31 mouse cellular contexts compared by ENCODE assay signal in the genomic region with DNA sequence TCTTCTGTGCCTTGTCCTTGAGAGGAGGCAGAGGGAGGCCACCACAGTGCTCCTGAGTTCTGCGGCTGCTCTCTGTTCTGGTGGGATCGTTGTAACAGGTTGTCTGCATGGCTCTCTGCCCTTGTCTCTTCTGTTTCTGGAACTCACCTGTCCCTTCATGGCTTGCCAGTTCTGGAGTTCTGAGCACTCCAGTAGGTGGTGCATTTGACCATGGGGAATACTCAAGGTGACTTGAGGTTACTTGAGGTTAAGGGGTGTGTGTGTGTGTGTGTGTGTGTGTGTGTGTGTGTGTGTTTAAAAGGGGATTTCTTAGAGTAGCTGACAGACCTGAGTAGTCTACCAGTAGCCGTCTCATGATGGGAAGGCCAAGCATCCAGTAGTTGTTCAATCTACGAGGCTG. TPM values are rescaled to one million over a fixed set of nuclear protein-coding genes. Genes with fewer than 3 reads are reported as not detected.
"Had no signal": no experiment of that assay in that cellular context is flagged by ENCODE, and none has a peak within 500 bp of the region (broad histone marks: within the 10 kb centered on the region; RNA-seq: fewer than 3 reads in every experiment).

No protein-coding gene starts in this region.

- H3K4me1 ChIP-seq: limb, embryonic 10.5 days; limb, embryonic 12.5 days; limb, embryonic 13.5 days; limb, embryonic 15.5 days; lung, embryonic 15.5 days; midbrain, embryonic 10.5 days; midbrain, embryonic 12.5 days; midbrain, embryonic 13.5 days; midbrain, embryonic 15.5 days had no signal

- H3K27me3 ChIP-seq: limb, embryonic 12.5 days; limb, embryonic 13.5 days; limb, embryonic 15.5 days; liver, embryonic 12.5 days; liver, embryonic 13.5 days; lung, embryonic 15.5 days; midbrain, embryonic 12.5 days; midbrain, embryonic 13.5 days; midbrain, embryonic 15.5 days had no signal

- H3K27ac ChIP-seq: left cerebral cortex, adult 2 months; limb, embryonic 10.5 days; limb, embryonic 12.5 days; limb, embryonic 13.5 days; limb, embryonic 15.5 days; liver, embryonic 12.5 days; liver, embryonic 13.5 days; liver, embryonic 14.5 days; liver, embryonic 15.5 days; lung, embryonic 15.5 days; macrophage; midbrain, embryonic 10.5 days; midbrain, embryonic 12.5 days; midbrain, embryonic 13.5 days; midbrain, embryonic 15.5 days had no signal

- H3K36me3 ChIP-seq: limb, embryonic 10.5 days; limb, embryonic 12.5 days; limb, embryonic 13.5 days; limb, embryonic 15.5 days; liver, embryonic 12.5 days; liver, embryonic 13.5 days; liver, embryonic 15.5 days; lung, embryonic 15.5 days; midbrain, embryonic 10.5 days; midbrain, embryonic 12.5 days; midbrain, embryonic 13.5 days; midbrain, embryonic 15.5 days had no signal

- DNase-seq: left cerebral cortex, postnatal 4 days; liver, postnatal 0 days; lung, adult 18-20 months; lung, adult 2 months; lung, embryonic 14.5 days; lung, postnatal 10 days; lung, postnatal 14 days; lung, postnatal 36 days; lung, postnatal 4 days; midbrain, embryonic 14.5 days had no signal

- H3K4me2 ChIP-seq: limb, embryonic 12.5 days; limb, embryonic 13.5 days; limb, embryonic 15.5 days; liver, embryonic 11.5 days; liver, embryonic 12.5 days; liver, embryonic 13.5 days; liver, embryonic 15.5 days; lung, embryonic 14.5 days; lung, embryonic 15.5 days; midbrain, embryonic 11.5 days; midbrain, embryonic 12.5 days; midbrain, embryonic 13.5 days; midbrain, embryonic 15.5 days had no signal

- H3K9ac ChIP-seq: limb, embryonic 12.5 days; limb, embryonic 13.5 days; limb, embryonic 15.5 days; liver, embryonic 12.5 days; liver, embryonic 13.5 days; liver, embryonic 14.5 days; liver, embryonic 15.5 days; liver, postnatal 0 days; lung, embryonic 14.5 days; lung, embryonic 15.5 days; midbrain, embryonic 12.5 days; midbrain, embryonic 13.5 days; midbrain, embryonic 15.5 days had no signal

- H3K9me3 ChIP-seq: limb, embryonic 10.5 days; limb, embryonic 12.5 days; limb, embryonic 13.5 days; limb, embryonic 15.5 days; liver, embryonic 12.5 days; liver, embryonic 13.5 days; liver, embryonic 15.5 days; lung, embryonic 15.5 days; midbrain, embryonic 10.5 days; midbrain, embryonic 12.5 days; midbrain, embryonic 13.5 days; midbrain, embryonic 15.5 days had no signal

- H3K4me3 ChIP-seq: left cerebral cortex, adult 2 months; limb, embryonic 10.5 days; limb, embryonic 12.5 days; limb, embryonic 13.5 days; limb, embryonic 15.5 days; liver, embryonic 12.5 days; liver, embryonic 13.5 days; liver, embryonic 15.5 days; lung, embryonic 15.5 days; megakaryocyte, embryonic 14.5 days; midbrain, embryonic 10.5 days; midbrain, embryonic 12.5 days; midbrain, embryonic 13.5 days; midbrain, embryonic 15.5 days; myocyte had no signal

RNA-seq across cellular contexts. Expression of a gene that starts 55.2 kb away (rescaled TPM):
- total RNA-seq: megakaryocyte-erythroid progenitor cell, adult 5-6 weeks; monocyte, adult 5-6 weeks had no signal
- polyA plus RNA-seq: limb, embryonic 10.5 days; liver, embryonic 12.5 days had no signal
